Mouse (Mus musculus) megakaryocyte-erythroid progenitor cell, adult 5-6 weeks (primary cell): ENCODE measurements around the gene Gjb3. TPM values are rescaled to one million over a fixed set of nuclear protein-coding genes. Genes with fewer than 3 reads are reported as not detected.

Experiments used
- ATAC-seq: replicated peaks from 2 replicates; pipeline ENCODE4 v1.8.0; 2016; ENCODE audit warnings: mild to moderate bottlenecking, inconsistent platforms; ENCODE audit not compliant: severe bottlenecking, poor library complexity, low FRiP score, low TSS enrichment
- total RNA-seq, 2 experiments: library from RNA; stranded (forward) in 1 of 2; stranded (reverse) in 1 of 2; fragments of 200-1000, 215-1000 nt in 1 of 2; fragments of >200 nt in 1 of 2; fragmentation: Nextera tagmentation in 1 of 2; gene quantifications; 2 replicates each; pipeline ENCODE4 v1.2.3; 2014 to 2017

The Gjb3 gene
- total RNA-seq (2014; fragmentation: Nextera tagmentation) = not detected in 2 replicates
- total RNA-seq (2017) = not detected in 2 replicates

GRCm38 (mm10) chr4:127330181-127331100 is at the start of gene Gjb3:
Gjb3 (minus strand) TSS chr4:127330844.
- ATAC-seq = no peak

DNA sequence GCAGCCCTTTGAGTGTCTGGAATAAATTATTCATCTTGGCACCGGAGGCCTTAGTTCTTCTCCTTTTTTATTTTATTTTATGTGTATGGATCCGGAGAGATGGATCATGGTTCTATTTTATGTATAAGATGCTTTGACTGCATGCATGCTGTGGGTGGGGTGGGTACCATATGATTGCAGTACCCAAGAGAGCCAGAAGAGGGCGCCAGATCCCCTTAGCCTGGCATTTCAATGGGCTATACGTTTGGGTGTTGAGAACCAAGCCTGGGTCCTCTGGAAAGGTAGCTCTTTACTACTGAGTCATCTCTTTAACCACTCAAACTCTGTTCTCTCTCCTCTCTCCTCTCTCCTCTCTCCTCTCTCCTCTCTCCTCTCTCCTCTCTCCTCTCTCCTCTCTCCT is 46.7 kb upstream of the Gjb3 start:
- 0 out of 2 replicates have a peak, but pooled peaks have one; percentile 44 for ATAC-seq

DNA sequence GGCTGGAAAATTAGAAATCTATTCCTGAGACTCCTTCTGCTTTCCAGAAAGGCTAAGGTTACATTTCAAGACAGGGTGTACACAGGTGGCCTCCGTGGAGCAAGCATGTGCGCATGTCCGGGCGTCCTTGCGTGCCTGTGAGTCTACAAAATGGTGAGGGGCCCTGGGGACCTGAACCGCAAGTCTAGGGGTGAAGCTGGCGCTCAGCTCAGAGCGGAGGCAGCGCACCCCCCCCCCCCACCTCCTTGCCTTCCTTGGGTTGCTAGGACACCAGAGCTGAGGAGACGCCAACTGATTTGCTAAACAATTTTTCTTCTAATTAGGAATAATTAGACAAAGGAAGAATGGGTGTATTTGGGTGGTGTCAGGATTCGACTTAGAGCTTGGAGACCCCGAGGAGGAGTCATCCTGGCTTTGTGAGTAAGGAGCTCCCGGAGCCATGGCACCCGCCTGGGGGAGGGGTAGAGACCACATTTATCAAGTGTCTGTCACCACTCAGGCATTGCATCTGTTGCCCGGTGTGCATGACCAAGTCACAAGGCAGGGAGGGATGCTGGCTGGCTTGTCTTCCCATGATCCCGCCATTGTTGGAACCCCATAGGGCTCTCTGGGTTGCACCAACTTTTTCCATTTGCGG is 45.0 kb upstream of the Gjb3 start:
- no peak for ATAC-seq

DNA sequence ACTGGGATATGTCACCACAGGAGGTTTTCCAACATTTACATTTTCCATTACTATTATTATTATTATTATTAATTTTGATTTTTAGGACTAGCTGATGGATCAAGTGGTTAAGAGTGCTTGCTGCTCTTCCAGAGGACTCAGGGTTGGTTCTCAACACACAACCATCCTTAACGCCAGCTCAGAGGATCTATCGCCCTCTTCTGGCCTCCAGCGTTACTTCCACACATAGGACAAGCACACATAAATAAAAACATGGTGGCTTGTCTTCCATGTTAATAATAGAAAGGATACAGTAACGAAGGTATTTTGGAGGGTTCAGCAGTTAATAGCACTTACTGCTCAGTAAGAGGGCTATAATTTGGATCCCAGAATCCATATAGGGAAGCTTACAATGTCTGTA is 44.0 kb upstream of the Gjb3 start:
- no peak for ATAC-seq

DNA sequence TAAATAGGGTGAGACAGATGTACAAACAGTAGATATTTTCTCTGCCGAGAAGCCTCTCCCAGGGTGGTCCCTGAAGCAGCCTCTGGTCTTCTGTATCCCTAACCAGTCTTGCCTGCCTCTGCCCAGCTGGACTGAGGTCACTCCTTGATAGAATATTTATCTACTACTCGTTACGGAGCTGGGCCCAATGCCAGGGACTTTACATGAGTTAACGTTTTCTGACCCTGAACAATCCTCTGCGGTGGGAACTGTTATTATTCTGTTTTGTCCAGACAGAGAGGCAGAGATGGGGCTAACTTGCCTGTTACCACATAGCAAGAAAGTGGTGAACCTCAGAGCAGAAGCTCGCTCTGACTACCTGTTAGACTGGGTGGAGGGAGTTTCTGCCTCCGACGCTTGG is 42.8 kb upstream of the Gjb3 start:
- no peak for ATAC-seq

DNA sequence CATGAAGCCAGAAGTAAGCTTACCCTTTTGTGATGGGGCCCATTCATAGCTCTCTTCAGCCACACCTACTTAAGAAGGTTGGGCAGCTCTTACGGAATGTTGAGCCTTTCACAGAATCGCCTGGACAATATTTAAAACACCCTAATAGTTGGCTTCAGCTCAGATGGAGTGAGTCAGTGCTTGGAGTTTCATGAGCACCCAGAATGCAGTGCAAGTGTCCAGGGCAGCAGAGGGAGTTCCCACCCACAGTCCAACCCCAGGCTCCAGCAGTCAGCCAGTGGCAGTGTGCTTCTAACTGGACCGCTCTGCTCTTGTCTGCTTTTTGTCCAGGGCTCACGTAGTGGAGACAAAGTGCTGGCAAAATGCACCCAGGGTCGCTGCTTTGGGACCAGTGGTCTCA is 40.9 kb upstream of the Gjb3 start:
- no peak for ATAC-seq

- ATAC-seq = no peak; the same call in 1 of the 2 replicates
These were observed 39.8 kb upstream of the Gjb3 start for GRCm38 (mm10) chr4:127370447-127370846.

DNA sequence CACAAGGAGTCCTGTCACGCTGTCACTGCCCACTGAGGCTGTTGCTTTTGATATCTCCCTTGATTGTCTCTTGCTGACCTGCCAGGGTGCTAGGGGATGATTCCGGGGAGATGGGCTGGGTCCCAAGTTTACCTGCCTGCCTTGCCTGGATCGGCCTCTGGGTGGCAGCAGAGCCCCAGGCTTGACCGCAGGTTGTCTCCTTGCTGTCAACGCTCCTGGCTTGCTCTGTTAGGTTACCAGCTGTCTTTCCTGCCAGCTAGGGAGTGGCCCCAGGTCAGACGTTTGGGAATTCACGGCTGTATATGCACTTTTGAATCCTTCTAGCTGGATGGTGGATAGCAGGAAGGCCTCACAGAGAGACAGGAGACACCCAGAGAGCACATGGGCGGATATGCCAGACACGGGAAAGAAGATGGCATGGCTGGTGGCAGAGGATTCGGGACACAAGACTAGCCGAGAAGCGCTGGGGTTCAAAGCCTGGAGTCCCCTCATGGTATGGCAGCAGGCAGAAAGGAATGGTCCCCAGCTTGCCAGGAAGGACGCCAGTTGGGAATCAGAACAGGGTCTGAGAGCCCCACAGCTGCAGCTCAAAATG is 37.8 kb upstream of the Gjb3 start:
- ATAC-seq = peak; percentile 86

DNA sequence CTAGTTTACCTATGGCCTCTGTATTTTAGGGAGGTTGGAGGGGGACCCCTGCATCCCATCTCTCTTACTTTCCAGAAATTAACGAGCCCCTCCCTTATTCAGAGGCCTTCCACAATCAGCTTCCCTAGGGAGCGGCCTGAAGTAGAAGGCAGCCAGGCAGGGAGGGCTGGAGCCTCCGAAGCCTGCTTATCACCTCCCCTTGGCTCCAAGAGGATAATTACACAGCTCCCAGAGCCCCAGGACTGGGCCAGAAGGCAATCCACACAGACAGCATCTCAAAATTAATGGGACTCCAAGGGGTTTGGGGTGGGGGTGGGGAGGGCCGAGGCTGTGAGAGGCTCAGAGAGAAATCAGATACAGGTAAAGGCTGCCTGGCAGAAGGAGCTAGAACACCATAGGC is 35.2 kb upstream of the Gjb3 start:
- ATAC-seq = no peak

DNA sequence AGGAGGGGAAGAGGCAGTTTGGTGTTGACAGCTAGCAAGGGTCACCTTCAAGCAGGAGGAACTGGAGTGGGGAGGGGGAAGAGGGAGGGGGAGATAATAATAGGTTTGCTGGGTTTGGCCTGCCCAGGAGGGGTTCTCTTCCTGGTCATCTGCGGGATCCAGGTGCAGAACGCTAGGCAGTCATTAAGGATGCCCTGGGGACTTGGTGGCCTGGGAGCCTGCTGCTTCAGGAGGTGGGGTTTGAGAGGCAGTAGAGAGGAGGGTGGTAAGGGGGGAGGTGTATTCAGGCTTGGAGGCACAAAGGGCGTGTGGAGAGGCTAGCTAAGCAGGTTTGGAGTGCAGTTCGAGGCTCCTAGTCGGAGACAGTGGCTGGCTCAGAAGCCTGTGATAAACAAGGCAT is 34.8 kb upstream of the Gjb3 start:
- ATAC-seq = no peak

- no peak for ATAC-seq
These were observed 33.8 kb upstream of the Gjb3 start for GRCm38 (mm10) chr4:127364431-127364830.

- no peak for ATAC-seq
These were observed 32.7 kb upstream of the Gjb3 start for GRCm38 (mm10) chr4:127363331-127363730.

- ATAC-seq = no peak
These were observed 31.9 kb upstream of the Gjb3 start for GRCm38 (mm10) chr4:127362520-127362919.

GRCm38 (mm10) chr4:127358018-127358417 is 27.4 kb upstream of the Gjb3 start, which contains the start of gene Gjb5:
Gjb5 (minus strand) TSS chr4:127358181.
- ATAC-seq = no peak

DNA sequence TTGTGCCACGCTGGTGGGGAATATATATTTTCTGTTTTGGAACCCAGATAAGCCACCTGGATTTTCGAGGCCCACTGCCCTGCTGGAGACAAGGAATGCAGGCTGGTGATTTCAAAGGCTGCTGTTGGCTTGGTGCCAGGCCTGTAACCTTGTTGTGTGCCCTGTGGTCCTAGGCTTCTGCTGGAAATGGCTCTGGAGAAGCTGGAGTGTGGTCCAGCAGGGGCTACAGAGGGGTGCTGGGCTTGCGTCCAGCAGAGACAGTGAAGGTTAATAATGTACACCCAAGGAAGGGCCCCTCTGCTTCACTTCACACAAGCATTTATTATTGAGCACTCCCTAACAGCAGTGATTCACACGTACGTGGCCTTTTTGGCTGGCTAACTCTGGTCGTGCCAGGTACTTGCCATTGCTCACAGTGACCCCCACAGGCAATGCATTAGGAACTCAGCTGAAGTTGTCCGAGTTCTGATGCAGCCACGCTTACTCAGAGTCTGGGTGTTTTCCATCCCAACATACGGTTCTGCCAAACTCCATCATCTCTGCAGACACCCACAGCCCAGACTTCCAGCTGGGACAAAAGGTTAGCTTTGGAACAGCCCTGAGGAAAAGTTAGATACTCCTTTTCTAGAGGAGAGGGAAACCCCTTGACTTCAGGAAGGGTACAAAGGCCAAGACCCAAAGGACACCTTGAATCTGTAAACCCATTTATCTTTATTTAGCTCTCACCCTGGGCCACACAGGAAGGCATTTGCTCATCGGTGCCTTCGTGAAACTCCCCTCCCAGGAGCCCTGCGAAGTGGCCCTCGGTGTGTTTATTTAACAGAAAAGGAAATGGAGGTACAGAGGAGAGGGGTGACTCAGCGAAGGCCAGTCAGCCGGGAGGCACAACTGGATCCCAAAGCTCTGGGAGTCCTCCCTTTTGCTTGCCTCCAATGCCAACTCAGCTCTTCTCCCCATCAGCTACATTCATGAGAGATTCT is 24.2 kb upstream of the Gjb3 start:
- no peak for ATAC-seq

DNA sequence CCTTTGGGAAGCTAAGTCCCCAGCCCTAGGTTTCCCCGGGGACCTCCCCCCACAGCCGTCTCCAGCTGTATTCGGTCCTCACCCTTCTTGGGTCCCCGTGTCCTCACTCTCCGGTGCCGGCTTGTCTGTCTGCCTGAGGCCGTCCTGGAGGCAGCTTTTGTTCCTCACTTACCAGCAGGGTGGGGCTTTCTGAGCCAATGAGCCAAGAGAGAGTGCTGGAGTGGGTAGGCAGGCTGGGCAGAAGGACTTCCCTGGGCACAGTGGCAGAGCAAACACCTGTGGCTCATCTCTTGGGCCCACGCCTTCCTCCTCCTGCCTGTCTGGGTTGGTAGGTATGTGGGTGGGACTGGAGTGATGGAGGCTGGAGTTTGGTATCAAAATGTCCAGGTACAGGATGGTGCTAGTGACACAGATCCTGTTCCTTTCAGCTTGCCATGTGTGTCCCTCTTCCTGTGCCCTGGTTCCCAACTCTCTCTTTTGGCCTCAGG is 23.4 kb upstream of the Gjb3 start, which contains the start of gene Gjb4:
Gjb4 (minus strand) TSS at position 131 of the 488 bp plus-strand sequence.
- no peak for ATAC-seq

DNA sequence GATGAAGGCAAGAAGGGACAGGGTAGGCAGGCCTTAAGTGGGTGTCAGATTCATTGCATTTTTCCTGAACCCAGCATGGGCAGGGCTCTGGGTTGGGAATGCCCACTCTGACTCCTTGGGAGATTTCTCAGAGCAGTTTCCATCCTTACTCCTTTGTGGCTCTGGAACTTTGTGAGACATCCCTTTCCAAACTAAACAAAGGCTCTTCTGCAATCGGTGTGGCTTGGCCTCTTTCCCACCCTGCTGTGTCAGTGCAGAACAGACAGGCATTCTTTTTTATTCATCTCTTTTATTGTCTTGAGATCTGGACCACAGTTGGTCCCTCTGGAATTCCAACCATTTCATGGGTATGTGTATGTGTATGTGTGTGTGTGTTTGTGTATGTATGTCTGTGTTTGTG is 21.9 kb upstream of the Gjb3 start:
- no peak for ATAC-seq

DNA sequence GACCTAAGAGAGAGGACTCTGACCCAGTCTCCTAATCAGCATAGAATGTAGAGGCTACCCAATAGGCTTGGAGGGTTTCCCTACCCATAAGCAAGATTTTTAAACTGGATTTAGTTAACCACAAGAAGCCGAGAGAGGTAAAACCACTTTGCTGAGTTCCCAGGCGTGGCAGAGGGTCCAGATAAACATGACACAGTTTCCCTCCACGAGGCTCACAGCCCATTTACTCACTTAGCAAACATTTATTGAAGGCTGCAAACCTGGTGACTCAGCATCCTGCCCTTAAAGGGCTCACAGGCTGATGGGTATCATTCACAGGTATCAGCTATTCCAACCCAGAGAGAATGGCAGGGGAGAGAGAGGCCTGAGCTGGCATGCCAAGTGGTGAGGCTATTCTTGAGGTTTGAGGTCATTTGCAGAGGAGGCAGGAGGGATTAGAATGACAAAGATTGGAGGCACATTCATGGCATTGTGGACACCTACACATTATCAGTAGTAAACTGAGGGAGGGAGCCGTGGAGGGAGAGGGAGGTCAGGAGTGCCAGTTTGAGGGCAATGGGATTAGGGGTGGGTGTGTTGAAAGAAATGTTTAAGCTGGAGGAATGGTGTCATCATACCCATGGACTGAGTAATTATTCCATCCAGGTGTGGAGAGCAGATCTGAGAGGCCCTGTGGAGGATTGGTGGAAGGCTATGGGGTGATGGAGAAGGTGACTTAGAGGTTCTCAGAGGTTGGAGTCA is 19.1 kb upstream of the Gjb3 start:
- no peak for ATAC-seq
